Mouse (Mus musculus) myocyte (in vitro differentiated cells): Measurements from ENCODE around the gene Vmn1r120. TPM values are rescaled to one million over a fixed set of nuclear protein-coding genes. Genes with fewer than 3 reads are reported as not detected.
"Not testable (repeated sequence)": the region's sequence is repeated elsewhere in the genome, so short reads cannot be mapped to it uniquely, and the experiment has no call there.

Experiments
- H3K27me3 ChIP-seq: one replicate; pipeline ENCODE4 v1.6.1; 2011; ENCODE audit not compliant: control insufficient read depth, insufficient read depth, insufficient read length
- H3K36me3 ChIP-seq: one replicate; pipeline ENCODE4 v1.6.1; 2011; ENCODE audit not compliant: control insufficient read depth, insufficient read depth
- H3K4me2 ChIP-seq: one replicate; pipeline ENCODE4 v1.6.1; 2011; ENCODE audit warnings: low read depth, control low read depth
- H3K4me3 ChIP-seq: one replicate; pipeline ENCODE4 v1.5.1; 2011; ENCODE audit warnings: mild to moderate bottlenecking, control low read depth, moderate library complexity
- H3K79me2 ChIP-seq: one replicate; pipeline ENCODE4 v1.6.1; 2011; ENCODE audit not compliant: control insufficient read depth, insufficient read depth
- H3ac ChIP-seq: one replicate; pipeline ENCODE4 v1.6.1; 2011; ENCODE audit not compliant: control insufficient read depth, insufficient read length
- polyA plus RNA-seq: library from polyadenylated mRNA; unstranded; fragments of >200 nt; fragmentation: generic; extraction: Trizol; gene quantifications from one replicate; pipeline ENCODE4 v1.2.1, GENCODE M21; 2012; ENCODE audit warnings: missing spikeins

Gene Vmn1r120
- not detected for polyA plus RNA-seq

GRCm38 (mm10) chr7:21053684-21054083 is at the start of gene Vmn1r120:
TSS of gene Vmn1r120 (minus strand) at chr7:21053784.
- H3K4me3 ChIP-seq, H3K27me3 ChIP-seq, H3K79me2 ChIP-seq, H3K36me3 ChIP-seq, H3K4me2 ChIP-seq, H3ac ChIP-seq: not testable (repeated sequence)

GRCm38 (mm10) chr7:21098413-21098812 is 44.8 kb upstream of the Vmn1r120 start, which contains the start of gene Vmn1r121:
TSS of gene Vmn1r121 (minus strand) at chr7:21098513.
- not testable (repeated sequence) for H3K36me3 ChIP-seq, H3K4me3 ChIP-seq, H3ac ChIP-seq, H3K27me3 ChIP-seq, H3K79me2 ChIP-seq, H3K4me2 ChIP-seq

DNA sequence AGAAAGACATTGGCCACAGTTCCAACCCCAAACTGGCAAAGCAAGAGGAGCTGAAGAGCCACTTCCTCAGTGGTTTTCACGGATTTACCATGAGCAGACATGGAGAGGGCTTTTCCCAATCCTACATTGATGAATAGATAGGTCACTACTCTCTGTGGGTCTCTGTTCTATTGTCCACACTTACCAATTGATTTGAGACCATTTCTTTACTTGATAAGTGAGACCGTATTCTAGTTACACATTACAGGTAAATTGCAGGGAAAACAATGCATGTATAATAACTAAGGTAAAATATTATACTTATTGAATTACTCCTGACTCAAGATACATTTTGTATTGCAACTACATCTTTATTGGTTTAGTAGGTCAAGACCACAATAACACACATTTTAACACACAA is 41.2 kb downstream of the Vmn1r120 start, which contains the start of gene Vmn1r119:
TSS of gene Vmn1r119 (minus strand) at position 101 of the 400 bp plus-strand sequence.
- not testable (repeated sequence) for H3K4me2 ChIP-seq, H3K4me3 ChIP-seq, H3K79me2 ChIP-seq, H3K36me3 ChIP-seq, H3K27me3 ChIP-seq, H3ac ChIP-seq

Other genes starting within 250 kb of the Vmn1r120 start
- gene Vmn1r114, start 241.6 kb downstream of the Vmn1r120 start, polyA plus RNA-seq, result not detected
- not detected for gene Vmn1r115, start 208.8 kb downstream of the Vmn1r120 start, polyA plus RNA-seq
- gene Vmn1r116, start 181.5 kb downstream of the Vmn1r120 start, polyA plus RNA-seq, result not detected
- gene Vmn1r117, start 169.7 kb downstream of the Vmn1r120 start, polyA plus RNA-seq, result not detected
- not detected for gene Vmn1r118, start 141.4 kb downstream of the Vmn1r120 start, polyA plus RNA-seq
- gene Vmn1r119, start 41.3 kb downstream of the Vmn1r120 start, polyA plus RNA-seq, result not detected
- not detected for gene Vmn1r121, start 44.7 kb upstream of the Vmn1r120 start, polyA plus RNA-seq
- gene Vmn1r122, start 80.3 kb upstream of the Vmn1r120 start, polyA plus RNA-seq, result not detected
- not detected for gene Vmn1r123, start 108.4 kb upstream of the Vmn1r120 start, polyA plus RNA-seq
- gene Gm5157, start 136.6 kb upstream of the Vmn1r120 start, polyA plus RNA-seq, result not detected
- not detected for gene Vmn1r124, start 206.8 kb upstream of the Vmn1r120 start, polyA plus RNA-seq
- gene Vmn1r125, start 218.4 kb upstream of the Vmn1r120 start, polyA plus RNA-seq, result not detected
- not detected for gene Vmn1r126, start 247.7 kb upstream of the Vmn1r120 start, polyA plus RNA-seq